Mouse (Mus musculus): ENCODE measurements around the gene Hexb. TPM values are rescaled to one million over a fixed set of nuclear protein-coding genes. Genes with fewer than 3 reads are reported as not detected.
A peak's percentile ranks its signal among the peaks of the same experiment; 100 is the strongest.

The Hexb gene
- polyA plus RNA-seq, 2 experiments: 12.8 to 18.4 TPM

GRCm38 (mm10) chr13:97206046-97206445, 7.9 kb upstream of the Hexb start:
- Histone ChIP-seq H3K36me3 (replicated peaks; ENCODE audit: control insufficient read depth, insufficient read depth, low read depth) (no peaks in the 10 kb centered on the region), H3K27me3 (ENCODE audit: control insufficient read depth, insufficient read depth, low read length) (no peaks in the 10 kb centered on the region), H3K27ac (no peak overlapping the region), H3K9me3 (ENCODE audit: control insufficient read depth, low read length) (no peaks in the 10 kb centered on the region), H3K4me1 (replicated peaks; ENCODE audit: control insufficient read depth in 2 of 2, insufficient read depth in 2 of 2, low read length in 1 of 2) (peaks cover 0 to 11% of the 10 kb centered on the region in 2 experiments; a peak in 2 of 4 replicates), H3K4me2 (ENCODE audit: low read depth) (peak overlapping the region; percentile 68; the same call in 1 of the 2 replicates), H3K9ac (replicated peaks) (no peak overlapping the region), H3K4me3 (ENCODE audit: insufficient read depth in 1 of 2, low read depth in 2 of 2, low read length in 2 of 2) (no peak overlapping the region)
- no peak for ATAC-seq (ENCODE audit: insufficient read depth)
- DNase-seq (ENCODE audit: low read depth in 3 of 3, low spot score in 3 of 3): no peak
- WGBS (ENCODE audit: insufficient replicate concordance): 71% methylated on average over 2 of the region's 2 CpGs
- no peak for TF ChIP-seq CTCF (IDR thresholded peaks at IDR 0.05; ENCODE audit: low read depth)
- TF ChIP-seq EP300 (IDR thresholded peaks at IDR 0.05; ENCODE audit: low read depth): no peak

GRCm38 (mm10) chr13:97205052-97205701, 7.0 kb upstream of the Hexb start:
- ATAC-seq (ENCODE audit: insufficient read depth) (peak; percentile 81), DNase-seq (ENCODE audit: low read depth in 3 of 3, low spot score in 3 of 3) (peak; percentile 64 to 74 (median 70))
- Histone ChIP-seq H3K36me3 (replicated peaks; ENCODE audit: control insufficient read depth, insufficient read depth, low read depth) (no peaks in the 10 kb centered on the region), H3K9me3 (ENCODE audit: control insufficient read depth, low read length) (no peaks in the 10 kb centered on the region), H3K4me3 (ENCODE audit: insufficient read depth in 1 of 2, low read depth in 2 of 2, low read length in 2 of 2) (peak overlapping the region; percentile 40 to 46), H3K4me1 (replicated peaks; ENCODE audit: control insufficient read depth in 2 of 2, insufficient read depth in 2 of 2, low read length in 1 of 2) (peaks cover 0 to 11% of the 10 kb centered on the region in 2 experiments; a peak in 2 of 4 replicates), H3K27ac (peak overlapping the region; percentile 28), H3K9ac (replicated peaks) (0 out of 2 replicates have a peak overlapping the region, but pooled peaks have one; percentile 19), H3K4me2 (ENCODE audit: low read depth) (peak overlapping the region; percentile 68), H3K27me3 (ENCODE audit: control insufficient read depth, insufficient read depth, low read length) (no peaks in the 10 kb centered on the region)
- TF ChIP-seq EP300 (IDR thresholded peaks at IDR 0.05; ENCODE audit: low read depth) (no peak), CTCF (IDR thresholded peaks at IDR 0.05; ENCODE audit: low read depth) (peak; percentile 77)
- WGBS (ENCODE audit: insufficient replicate concordance): 8% methylated on average over 18 of the region's 18 CpGs

GRCm38 (mm10) chr13:97201896-97202295, 3.7 kb upstream of the Hexb start:
- ATAC-seq (ENCODE audit: insufficient read depth): no peak
- Histone ChIP-seq H3K36me3 (replicated peaks; ENCODE audit: control insufficient read depth, insufficient read depth, low read depth) (no peaks in the 10 kb centered on the region), H3K9ac (replicated peaks) (no peak overlapping the region), H3K4me1 (replicated peaks; ENCODE audit: control insufficient read depth in 2 of 2, insufficient read depth in 2 of 2, low read length in 1 of 2) (peaks cover 3 to 15% of the 10 kb centered on the region in 2 experiments), H3K4me2 (ENCODE audit: low read depth) (no peak overlapping the region), H3K27ac (no peak overlapping the region), H3K9me3 (ENCODE audit: control insufficient read depth, low read length) (no peaks in the 10 kb centered on the region), H3K4me3 (ENCODE audit: insufficient read depth in 1 of 2, low read depth in 2 of 2, low read length in 2 of 2) (no peak overlapping the region), H3K27me3 (ENCODE audit: control insufficient read depth, insufficient read depth, low read length) (no peaks in the 10 kb centered on the region)
- TF ChIP-seq EP300 (IDR thresholded peaks at IDR 0.05; ENCODE audit: low read depth) (no peak), CTCF (IDR thresholded peaks at IDR 0.05; ENCODE audit: low read depth) (no peak)
- no peak for DNase-seq (ENCODE audit: low read depth in 3 of 3, low spot score in 3 of 3)
- WGBS (ENCODE audit: insufficient replicate concordance): 55% methylated on average over 4 of the region's 4 CpGs

- 52% methylated on average over 7 of the region's 7 CpGs for WGBS (ENCODE audit: insufficient replicate concordance)
- TF ChIP-seq EP300 (IDR thresholded peaks at IDR 0.05; ENCODE audit: low read depth) (no peak), CTCF (IDR thresholded peaks at IDR 0.05; ENCODE audit: low read depth) (no peak)
- no peak for ATAC-seq (ENCODE audit: insufficient read depth)
These were observed 2.9 kb upstream of the Hexb start for GRCm38 (mm10) chr13:97201076-97201475.

GRCm38 (mm10) chr13:97199123-97199522, 966 bp upstream of the Hexb start:
- H3K27ac ChIP-seq: no peak overlapping the region

More at GRCm38 (mm10) chr13:97201076-97201475, 2.9 kb upstream of the Hexb start:
- Histone ChIP-seq H3K9ac (replicated peaks) (no peak overlapping the region), H3K36me3 (replicated peaks; ENCODE audit: control insufficient read depth, insufficient read depth, low read depth) (no peaks in the 10 kb centered on the region), H3K4me3 (ENCODE audit: insufficient read depth in 1 of 2, low read depth in 2 of 2, low read length in 2 of 2) (no peak overlapping the region), H3K4me1 (replicated peaks; ENCODE audit: control insufficient read depth in 2 of 2, insufficient read depth in 2 of 2, low read length in 1 of 2) (peaks cover 3 to 14% of the 10 kb centered on the region in 2 experiments), H3K4me2 (ENCODE audit: low read depth) (no peak overlapping the region), H3K9me3 (ENCODE audit: control insufficient read depth, low read length) (no peaks in the 10 kb centered on the region), H3K27ac (no peak overlapping the region), H3K27me3 (ENCODE audit: control insufficient read depth, insufficient read depth, low read length) (no peaks in the 10 kb centered on the region)
- DNase-seq (ENCODE audit: low read depth in 3 of 3, low spot score in 3 of 3): no peak

More at GRCm38 (mm10) chr13:97199123-97199522, 966 bp upstream of the Hexb start:
- WGBS (ENCODE audit: insufficient replicate concordance): 53% methylated on average over 2 of the region's 2 CpGs
- Histone ChIP-seq H3K9me3 (ENCODE audit: control insufficient read depth, low read length) (no peaks in the 10 kb centered on the region), H3K36me3 (replicated peaks; ENCODE audit: control insufficient read depth, insufficient read depth, low read depth) (no peaks in the 10 kb centered on the region), H3K4me2 (ENCODE audit: low read depth) (no peak overlapping the region), H3K27me3 (ENCODE audit: control insufficient read depth, insufficient read depth, low read length) (no peaks in the 10 kb centered on the region), H3K4me3 (ENCODE audit: insufficient read depth in 1 of 2, low read depth in 2 of 2, low read length in 2 of 2) (no peak overlapping the region), H3K4me1 (replicated peaks; ENCODE audit: control insufficient read depth in 2 of 2, insufficient read depth in 2 of 2, low read length in 1 of 2) (peaks cover 3 to 4% of the 10 kb centered on the region in 2 experiments), H3K9ac (replicated peaks) (no peak overlapping the region)
- ATAC-seq (ENCODE audit: insufficient read depth): no peak
- TF ChIP-seq EP300 (IDR thresholded peaks at IDR 0.05; ENCODE audit: low read depth) (no peak), CTCF (IDR thresholded peaks at IDR 0.05; ENCODE audit: low read depth) (no peak)
- no peak for DNase-seq (ENCODE audit: low read depth in 3 of 3, low spot score in 3 of 3)

All from liver, embryonic 14.5 days (tissue).